Mouse (Mus musculus): ENCODE measurements around the gene Mrps18b. TPM values are rescaled to one million over a fixed set of nuclear protein-coding genes. Genes with fewer than 3 reads are reported as not detected.
"Not testable (repeated sequence)": the region's sequence is repeated elsewhere in the genome, so short reads cannot be mapped to it uniquely, and the experiment has no call there.

The Mrps18b gene
- polyA plus RNA-seq (2017; shearing (Covaris generic)), result 10 to 100 TPM; 42.2 to 50.9 TPM

DNA sequence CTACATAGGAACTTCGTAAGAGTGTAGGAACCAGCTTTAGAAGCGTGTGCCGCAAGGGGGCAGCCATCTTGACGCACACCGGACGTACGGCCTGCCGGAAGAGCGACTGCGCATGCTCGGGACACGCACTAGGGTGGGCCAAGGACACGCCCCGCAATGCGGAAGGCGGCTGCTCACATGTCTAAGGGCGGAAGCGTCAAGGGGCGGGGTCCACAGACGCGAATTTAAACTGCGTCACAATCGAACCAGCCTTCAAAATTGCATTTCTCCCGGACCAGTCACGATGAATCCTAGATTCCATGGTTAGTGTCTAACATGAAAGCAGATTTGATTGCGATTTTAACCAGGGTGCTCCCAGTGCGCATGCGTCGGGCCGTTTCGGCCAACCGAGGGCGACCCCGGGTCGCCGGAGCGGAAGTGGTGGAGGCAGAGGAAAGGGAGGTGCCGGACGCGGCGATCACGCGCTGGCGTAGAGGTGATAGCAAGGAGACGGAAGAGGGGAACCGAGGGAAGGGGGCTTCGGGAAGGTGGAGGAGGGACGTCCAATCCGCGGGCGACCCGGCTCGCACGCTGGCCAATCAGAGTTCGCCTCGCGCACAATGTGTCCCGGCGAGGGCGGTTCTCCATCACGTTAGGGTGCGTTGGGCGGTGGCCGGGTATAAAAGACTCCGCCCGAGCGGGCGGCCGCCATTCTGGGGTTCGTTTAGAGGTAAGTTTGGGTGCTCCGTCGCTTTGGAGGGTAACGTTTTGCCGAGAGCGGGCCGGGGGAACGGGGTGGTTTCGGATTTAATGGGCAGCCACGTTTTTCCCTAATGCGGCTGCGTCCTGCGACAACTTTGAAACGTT, at the start of gene Mrps18b, which contains the start of gene Ppp1r10:
Gene Mrps18b (minus strand): TSS at position 93 of the 846 bp plus-strand sequence.
Gene Ppp1r10 (plus strand): TSS at position 138 of the 846 bp plus-strand sequence.
- ATAC-seq, result peak; percentile 83

DNA sequence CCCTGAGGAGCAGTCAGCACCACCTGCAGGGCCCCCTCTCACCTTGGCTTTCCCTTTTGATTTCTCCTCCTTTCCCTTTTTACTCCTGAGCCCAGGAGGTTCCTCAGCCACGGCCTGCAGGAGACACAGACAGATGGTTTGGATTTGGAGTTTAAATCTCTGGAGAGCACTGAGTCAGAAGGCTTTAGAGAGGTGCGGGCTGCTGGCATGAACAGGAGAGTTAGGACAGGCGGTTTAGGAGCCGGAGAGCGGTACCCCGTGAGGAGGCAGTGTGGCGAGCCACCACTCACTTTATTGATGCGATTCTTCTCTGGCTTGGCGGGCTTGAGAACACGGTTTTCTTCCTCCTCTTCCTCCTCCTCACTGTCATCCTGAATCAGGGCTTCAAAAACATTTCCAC, 47.1 kb upstream of the Mrps18b start:
- ATAC-seq, result no peak

DNA sequence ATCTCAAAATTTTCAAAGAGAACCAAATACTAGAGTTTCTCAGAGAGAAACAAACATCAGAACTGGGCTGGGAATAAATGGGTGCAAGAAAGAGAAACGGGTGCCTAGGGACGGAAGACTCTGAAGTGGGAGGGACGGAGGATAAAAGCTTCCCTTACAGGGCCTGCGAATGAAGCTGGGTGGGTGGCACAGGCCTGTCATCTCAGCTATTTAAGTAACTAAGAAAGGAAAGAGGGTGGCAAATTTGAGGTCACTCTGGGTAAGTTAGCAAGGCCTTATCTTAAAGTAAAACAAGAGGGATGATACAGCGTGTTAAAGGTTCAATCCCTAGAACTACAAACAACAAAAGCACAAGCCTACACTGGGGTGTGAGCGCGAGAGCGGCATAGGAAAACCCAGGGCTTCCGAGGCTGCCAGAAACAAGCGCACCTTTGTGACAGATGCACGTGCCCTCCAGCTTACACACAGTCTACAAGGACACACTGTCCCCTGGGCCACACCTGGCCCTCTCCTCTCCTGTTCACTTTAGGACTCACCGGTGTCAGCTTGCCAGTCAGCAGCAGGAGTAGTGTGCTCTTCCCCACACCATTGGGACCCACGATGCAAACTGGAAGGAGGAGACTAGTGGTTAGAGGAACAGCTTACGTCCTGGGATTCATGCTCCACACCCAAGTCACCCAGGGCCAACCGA, 42.5 kb upstream of the Mrps18b start:
- ATAC-seq, result no peak

DNA sequence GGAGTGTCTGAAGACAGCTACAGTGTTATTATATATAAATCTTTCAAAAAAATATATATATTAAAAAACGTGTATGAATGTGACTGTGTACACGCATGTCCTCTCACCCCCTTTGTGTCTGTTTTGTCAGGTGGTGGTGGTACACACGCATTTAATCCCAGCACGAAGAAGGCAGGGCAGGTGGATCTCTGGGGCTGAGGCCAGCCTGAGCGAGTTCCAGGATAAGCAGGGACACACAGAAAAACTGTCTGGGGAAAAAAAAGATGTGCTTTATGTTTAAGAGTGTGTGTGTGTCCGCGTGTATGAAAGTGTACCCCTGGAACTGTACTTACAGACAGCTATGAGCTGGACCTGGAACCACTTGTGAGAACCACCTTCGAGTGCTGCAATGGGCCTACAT, 38.5 kb upstream of the Mrps18b start:
- no peak for ATAC-seq

DNA sequence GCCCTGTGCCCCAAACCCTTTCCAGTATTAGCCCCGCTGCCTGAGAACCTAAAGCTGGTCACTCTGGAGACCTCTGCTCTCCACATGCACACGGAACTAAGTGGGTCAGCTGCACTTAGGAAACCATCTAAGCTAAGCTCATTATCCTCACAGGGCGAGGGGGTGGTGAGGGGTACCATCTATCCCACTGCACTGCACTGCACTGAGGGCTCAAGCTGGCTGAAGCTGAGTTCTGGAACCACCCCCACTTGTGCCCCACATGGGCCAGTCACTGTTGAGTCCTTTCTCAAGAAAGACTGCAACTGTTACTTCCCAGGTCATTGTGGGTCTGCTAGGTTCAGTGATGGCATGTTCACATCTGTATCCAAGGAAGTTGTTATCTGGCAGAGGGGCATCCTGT, 36.4 kb upstream of the Mrps18b start:
- ATAC-seq, result not testable (repeated sequence)

DNA sequence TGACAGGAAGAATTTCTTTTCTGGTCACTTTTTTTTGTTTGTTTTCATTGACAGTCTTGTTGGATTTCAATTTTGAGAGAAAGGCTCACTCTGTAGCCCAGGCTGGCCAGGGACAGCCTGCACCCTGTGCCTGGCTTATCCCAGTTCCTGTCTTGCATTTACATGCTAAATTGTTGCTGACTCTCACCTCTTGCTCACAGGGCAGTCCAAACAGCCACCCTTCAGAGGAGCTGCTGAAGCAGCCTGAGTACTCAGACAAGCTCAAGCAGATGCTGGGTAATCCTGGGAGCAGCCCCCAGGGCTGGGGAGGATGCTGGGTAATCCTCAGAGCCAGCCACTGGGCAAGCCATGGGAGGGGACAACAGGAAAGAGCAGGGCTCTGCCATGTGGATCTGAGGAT, 34.8 kb upstream of the Mrps18b start:
- ATAC-seq, result not testable (repeated sequence)

DNA sequence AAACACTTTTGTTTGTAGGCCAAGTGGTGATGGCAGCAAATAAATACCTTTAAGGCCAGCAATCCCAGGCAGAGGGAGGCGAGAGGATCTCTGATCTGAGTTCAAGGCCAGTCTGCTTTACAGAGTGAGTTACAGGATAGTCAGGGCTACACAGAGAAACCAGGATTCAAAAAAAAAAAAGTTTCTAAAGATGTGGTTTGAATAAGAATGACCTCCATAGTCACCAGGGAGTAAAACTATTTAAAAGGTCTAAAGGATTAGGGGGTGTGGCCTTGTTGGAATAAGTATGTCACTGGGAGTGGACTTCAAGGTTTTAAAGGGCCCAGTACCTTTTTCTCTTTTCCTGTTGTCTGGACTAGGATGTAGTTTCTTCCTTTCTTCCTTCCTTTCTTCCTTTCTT, 23.8 kb upstream of the Mrps18b start:
- no peak for ATAC-seq

DNA sequence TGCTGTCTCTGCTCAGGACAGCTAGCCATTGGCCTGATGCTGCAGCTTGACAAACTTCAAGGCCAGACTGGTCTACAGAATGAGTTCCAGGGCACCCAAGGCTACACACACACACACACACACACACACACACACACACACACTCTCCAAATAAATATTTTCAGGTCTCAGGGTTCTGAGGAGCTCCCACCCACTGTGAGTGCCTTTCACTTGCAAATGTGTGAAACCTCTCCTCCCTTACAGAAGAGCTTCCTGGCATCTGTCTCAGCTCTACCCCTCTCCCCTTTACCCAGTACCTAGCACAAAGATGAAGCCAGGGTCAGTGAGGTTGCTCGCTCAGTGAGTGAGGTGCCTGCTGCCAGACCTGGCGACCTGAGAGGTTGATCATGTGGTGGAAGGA, 22.9 kb upstream of the Mrps18b start:
- no peak for ATAC-seq

DNA sequence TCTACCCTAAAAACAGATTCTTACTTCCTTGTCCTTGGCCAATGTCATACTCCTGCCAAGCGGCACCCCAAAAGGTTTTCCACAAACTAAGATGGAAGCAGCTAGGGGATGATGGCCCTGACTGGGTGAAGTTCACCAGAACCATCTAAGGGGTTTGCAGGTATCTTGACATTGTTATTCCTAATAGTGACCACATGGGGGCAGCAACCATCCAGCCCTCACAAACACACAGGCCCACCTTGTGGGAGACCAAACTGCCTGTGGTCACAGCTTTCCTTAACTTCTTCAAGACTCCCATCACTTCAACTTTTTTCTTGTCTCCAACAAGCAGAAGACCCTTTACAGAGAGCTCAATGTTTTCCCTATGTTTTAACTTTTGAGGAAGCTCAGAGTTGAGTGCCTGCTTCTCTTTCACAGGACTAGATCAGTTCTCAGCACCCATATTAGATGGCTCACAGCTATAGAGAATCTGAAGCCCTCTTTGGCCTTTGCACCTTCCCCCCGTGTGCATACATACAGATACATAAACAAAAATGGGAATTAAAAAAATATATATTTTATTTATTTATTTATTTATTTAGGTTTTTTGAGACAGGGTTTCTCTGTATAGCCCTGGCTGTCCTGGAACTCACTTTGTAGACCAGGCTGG, 21.6 kb upstream of the Mrps18b start:
- peak; percentile 59 for ATAC-seq

DNA sequence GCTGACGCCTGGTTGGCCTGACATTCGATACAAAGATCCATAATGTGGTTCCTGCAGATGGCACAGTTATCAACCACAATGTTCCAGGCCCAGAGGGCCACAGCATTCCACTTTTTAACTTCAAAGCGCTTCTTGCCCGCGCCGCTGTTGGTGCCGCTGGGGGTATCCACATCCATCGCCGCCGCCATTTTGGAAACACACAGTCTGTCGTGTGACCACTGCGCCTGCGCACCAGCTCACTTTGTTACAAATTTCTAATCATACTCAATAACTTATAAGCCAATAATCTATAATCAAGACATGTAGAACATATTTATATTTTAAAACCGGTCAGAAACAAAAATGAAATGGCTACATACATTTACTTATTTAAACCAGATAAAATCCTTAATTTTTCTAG, 19.6 kb upstream of the Mrps18b start:
- ATAC-seq, result not testable (repeated sequence)

DNA sequence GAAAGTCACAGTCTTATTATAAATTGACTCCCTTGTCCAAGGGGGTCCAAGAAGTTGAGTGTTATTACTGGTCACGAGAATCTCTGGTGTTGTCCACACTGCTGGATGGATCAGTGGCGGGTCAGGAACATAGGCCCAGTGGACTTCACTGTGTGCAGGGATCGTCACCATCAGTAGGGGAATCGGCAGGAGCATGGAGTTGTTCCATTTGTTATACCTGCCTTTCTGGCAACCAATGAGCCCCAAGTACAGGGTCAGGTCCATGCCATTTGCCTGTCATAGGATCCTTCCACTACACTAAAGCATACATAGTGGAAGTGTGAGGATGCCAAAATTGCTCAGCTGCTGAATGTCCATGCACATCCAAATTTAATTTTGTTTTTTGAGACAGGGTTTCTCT, 16.4 kb upstream of the Mrps18b start:
- ATAC-seq, result no peak

DNA sequence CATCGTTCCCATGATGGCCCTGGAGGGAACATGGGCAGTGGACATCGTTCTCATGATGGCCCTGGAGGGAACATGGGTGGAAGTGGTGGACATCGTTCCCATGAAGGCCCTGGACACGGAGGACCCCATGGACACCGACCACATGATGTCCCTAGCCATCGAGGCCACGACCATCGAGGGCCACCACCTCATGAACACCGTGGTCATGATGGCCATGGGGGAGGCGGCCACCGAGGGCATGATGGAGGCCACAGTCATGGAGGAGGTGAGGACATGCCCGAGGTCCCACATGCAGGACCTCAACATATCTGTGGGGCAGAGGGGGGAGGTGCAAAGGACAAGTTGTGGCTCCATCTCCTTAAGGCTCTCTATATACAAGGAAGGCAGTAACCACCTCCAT, 14.4 kb upstream of the Mrps18b start:
- ATAC-seq, result no peak

DNA sequence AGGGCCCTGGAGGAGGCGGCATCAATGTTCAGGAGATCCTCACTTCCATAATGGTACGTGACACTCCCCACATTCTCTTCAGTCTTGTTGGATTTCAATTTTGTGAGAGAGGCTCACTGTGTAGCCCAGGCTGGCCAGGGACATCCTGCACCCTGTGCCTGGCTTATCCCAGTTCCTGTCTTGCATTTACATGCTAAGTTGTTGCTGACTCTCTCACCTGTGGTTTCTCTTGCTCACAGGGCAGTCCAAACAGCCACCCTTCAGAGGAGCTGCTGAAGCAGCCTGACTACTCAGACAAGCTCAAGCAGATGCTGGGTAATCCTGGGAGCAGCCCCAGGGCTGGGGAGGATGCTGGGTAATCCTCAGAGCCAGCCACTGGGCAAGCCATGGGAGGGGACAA, 13.3 kb upstream of the Mrps18b start:
- ATAC-seq, result no peak

DNA sequence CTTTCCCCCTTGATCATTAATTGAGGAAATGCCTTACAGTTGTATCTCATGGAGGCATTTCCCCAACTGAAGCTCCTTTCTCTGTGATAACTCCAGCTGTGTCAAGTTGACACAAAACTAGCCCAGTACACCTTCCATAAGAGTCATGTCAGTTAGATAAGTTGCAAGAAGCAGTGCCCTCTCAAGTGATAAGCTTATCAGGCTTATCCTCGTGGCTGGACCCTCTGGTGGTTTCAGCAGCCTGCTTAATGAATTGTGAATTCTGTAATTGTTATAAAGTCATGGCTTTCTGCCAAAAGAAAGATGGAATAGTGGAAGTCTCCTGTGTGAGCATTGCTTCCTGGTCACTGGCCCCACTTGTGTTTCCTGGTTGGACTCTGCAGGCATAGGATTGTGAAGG, 11.3 kb upstream of the Mrps18b start:
- ATAC-seq, result no peak

DNA sequence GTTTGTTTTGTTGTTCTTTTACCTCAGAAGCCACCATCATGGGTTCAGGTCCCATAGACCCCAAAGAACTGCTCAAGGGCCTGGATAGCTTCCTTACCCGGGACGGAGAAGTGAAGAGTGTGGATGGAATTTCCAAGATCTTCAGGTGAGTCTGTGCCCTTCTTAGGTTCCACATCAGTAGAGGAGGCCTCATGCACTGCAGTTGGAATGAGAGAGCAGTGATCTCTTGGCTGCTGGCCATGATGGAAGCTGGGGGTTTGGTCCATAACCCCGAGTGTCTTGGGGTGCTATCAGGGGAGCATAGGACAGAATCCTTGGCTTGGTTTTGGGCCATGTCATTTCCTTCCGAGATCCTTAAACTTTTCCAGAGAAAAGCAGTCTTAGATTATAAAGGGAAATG, 7.1 kb upstream of the Mrps18b start:
- ATAC-seq, result no peak

DNA sequence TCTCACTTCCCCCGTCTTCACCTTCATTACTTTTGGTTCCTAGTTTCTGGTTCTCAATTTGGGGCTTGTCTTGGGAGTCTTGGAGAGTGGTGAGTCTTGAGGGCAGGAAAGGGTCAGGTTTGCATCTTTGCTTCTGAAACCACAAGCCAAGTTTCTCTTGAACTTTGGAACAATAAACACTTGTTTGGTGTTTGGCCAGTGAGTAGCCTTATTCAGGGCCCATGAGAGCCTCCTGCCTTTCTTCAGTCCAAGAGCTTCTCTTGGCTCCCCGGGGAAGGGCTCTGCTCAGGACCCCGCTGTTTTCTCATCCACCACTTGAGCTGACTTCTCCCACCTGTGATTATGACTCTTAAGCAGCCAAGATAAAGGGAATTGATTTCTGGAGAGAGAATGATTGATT, 6.4 kb upstream of the Mrps18b start:
- ATAC-seq, result no peak

DNA sequence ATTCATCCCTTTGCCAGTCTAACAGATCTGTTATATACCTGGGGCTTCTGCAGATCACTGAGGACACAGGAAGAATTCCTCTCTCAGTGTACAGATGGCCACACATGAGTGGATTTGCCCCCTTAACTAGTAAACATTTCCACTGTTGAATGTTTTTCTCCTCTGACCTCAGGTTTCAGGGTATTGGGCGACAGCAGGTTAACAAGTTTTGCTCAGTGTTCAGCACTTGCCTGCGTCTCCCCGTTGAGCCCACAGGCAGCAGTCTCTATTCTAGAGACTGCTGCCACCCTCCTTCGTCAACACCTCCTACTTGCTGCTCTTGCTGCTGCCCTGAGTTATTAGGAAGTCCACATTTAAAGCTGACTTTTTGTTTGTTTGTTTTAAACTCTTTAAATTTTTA, 5.5 kb upstream of the Mrps18b start:
- no peak for ATAC-seq

DNA sequence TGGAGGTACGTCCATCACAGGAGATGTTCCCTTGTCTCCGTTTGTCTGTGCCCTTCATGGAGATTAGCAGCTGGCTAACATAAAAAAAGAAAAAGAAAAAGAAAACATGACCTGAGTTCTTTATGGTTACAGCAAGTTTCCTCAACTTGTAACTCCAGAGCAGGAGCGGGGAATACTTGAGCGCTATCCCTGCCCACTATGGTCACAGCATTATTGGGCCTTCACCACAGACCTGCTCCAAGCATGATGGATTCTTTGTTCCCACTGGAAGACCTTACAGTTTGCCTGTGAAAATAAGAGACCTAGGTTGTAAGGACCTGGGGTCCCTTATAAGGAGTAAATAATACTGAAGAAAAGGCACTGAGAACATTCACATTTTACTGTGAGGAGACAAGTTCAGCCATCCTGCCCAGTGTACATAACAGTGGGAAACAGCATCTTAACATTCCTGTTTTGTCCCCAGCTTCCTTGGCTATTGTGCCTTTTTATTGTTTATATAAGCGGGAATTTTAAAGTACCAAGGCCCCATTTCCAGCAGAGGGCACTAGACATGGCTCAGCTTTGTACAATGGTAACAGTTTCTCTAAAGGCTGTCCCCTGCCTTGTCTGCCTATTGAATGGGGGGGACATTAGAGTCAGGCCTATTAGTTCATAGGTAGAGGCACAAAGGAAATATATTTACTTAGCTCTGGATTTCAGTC, 4.8 kb upstream of the Mrps18b start:
- ATAC-seq, result no peak

DNA sequence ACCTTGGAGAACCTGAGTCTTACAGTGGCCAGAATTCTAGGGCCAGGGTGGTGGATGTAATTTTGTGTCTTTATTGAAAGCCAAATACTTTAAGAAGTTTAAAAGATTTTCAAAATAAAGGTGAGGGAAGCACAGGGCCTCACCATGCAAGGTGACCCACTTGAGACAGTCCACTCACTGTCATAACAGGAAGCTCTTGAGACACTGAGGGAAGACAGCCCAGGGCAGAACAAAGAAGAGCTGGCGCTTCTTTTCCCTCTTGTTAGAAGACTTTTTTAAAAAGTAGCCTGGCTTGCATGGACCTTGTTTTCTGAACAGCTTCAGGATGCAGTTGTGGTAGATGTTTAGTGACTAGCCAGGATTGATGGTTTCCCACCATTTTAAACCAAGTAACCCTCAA, 4.2 kb upstream of the Mrps18b start:
- ATAC-seq, result no peak

DNA sequence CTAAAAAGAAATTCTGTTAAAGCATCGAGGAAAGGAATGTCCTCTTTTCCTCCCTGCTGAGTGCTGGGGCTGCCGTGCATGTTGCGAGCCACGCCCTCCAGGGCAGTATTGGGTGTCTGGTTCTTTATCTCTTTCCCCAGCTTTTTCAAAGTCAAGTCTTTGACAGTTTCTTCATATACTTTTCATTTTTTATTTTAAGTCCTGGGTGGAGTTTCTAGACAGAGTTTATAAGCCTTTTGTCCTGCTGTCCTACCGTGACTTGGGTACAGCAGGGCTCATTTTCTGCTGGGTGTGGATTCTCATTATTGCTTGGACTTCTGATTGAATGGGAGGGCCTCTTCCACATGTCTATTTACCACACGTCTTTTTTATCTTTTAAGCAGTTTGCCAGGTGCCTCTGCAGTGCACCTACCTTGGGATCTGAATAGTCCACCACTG, 3.7 kb upstream of the Mrps18b start:
- no peak for ATAC-seq

DNA sequence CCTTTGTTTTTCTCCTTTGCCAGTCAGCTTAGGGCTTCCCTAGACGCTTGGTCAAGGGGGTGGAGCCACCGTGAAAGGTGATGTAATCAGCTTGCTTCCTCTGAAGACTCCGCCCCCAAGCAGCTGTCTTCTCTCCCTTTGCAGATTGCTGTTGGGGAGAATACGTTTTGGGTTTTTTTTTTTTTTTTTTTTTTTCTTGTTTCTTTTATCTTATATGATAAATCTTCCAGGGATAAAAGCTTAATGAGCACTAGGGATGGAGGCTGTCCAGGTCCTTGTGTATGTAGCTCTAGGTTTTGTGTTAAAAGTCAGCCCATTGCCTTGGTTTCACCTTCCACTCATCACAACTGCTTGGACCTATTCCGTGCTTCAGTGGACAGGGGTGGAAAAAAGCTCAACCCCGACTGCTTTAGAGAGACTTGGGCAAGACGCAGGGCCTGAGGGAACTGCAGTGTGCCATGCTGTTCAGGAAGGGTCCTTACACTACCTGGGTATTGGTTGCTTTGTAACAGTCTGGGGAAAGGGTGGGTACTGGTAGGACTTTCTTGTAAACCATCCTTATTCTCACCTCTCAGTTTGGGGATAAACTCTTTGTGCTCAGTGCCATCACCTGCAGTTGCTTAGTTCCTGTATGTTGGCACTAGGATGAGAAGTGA, 3.0 kb upstream of the Mrps18b start:
- peak; percentile 47 for ATAC-seq
